ENCODE assay signal across 14 mouse cellular contexts in genomic region chr7:109848867-109849733, GRCm38 (mm10). TPM values are rescaled to one million over a fixed set of nuclear protein-coding genes. Genes with fewer than 3 reads are reported as not detected.
DNase-seq lines count a peak whose midpoint lies in the region; ATAC-seq and TF ChIP-seq lines count a peak whose summit lies in the region.
"Had no signal": no experiment of that assay in that cellular context is flagged by ENCODE, and none has a peak within 500 bp of the region (broad histone marks: within the 10 kb centered on the region; RNA-seq: fewer than 3 reads in every experiment).

No protein-coding gene starts in this region.

- TF ChIP-seq CTCF in heart, adult 2 months (IDR thresholded peaks at IDR 0.05): no peak
- no peak for TF ChIP-seq CTCF in forebrain, postnatal 0 days (IDR thresholded peaks at IDR 0.05; ENCODE audit: low read depth)

- H3K27me3 ChIP-seq in heart, embryonic 13.5 days (replicated peaks): no peaks in the 10 kb centered on the region
- no peaks in the 10 kb centered on the region for H3K27me3 ChIP-seq in heart, adult 2 months (ENCODE audit: control insufficient read depth, insufficient read depth, low read length)
- no peaks in the 10 kb centered on the region for H3K27me3 ChIP-seq in forebrain, postnatal 0 days (ENCODE audit: insufficient read depth, low read length)
- H3K27me3 ChIP-seq in midbrain, embryonic 12.5 days: peaks cover 21% of the 10 kb centered on the region; the same call in 1 of the 2 replicates
- no peaks in the 10 kb centered on the region for H3K27me3 ChIP-seq in intestine, embryonic 16.5 days (replicated peaks; ENCODE audit: control insufficient read depth, insufficient read depth, low read length)
- no peaks in the 10 kb centered on the region for H3K27me3 ChIP-seq in intestine, embryonic 15.5 days (replicated peaks)

- intact Hi-C loops in heart, adult 2 months (cut with DNase I): no loop called here

- TF ChIP-seq POLR2A in heart, adult 2 months (IDR thresholded peaks at IDR 0.05; ENCODE audit: insufficient read depth, low read depth, low read length): no peak

- H3K79me2 ChIP-seq in heart, adult 2 months (replicated peaks; ENCODE audit: control insufficient read depth, insufficient read depth, low read length): no peaks in the 10 kb centered on the region

- peaks cover 47% of the 10 kb centered on the region for H3K4me1 ChIP-seq in heart, embryonic 13.5 days
- no peaks in the 10 kb centered on the region; the same call in 1 of the 2 replicates for H3K4me1 ChIP-seq in heart, adult 2 months (ENCODE audit: control insufficient read depth, insufficient read depth, low read length)
- peaks cover 10% of the 10 kb centered on the region; the same call in 1 of the 2 replicates for H3K4me1 ChIP-seq in forebrain, postnatal 0 days (ENCODE audit: insufficient read depth)
- H3K4me1 ChIP-seq in midbrain, embryonic 12.5 days: peaks cover 25% of the 10 kb centered on the region
- H3K4me1 ChIP-seq in intestine, embryonic 16.5 days (ENCODE audit: control insufficient read depth, insufficient read depth, low read length): peaks cover 12% of the 10 kb centered on the region
- peaks cover 13% of the 10 kb centered on the region for H3K4me1 ChIP-seq in intestine, embryonic 15.5 days (replicated peaks)
- H3K4me1 ChIP-seq: embryonic facial prominence, embryonic 15.5 days had no signal

- no peak for DNase-seq in heart, adult 2 months
- DNase-seq in embryo, embryonic 9.5 days (ENCODE audit: extremely low spot score): peak; percentile 38
- DNase-seq in forebrain, postnatal 0 days: peak; percentile 57
- no peak for DNase-seq in lung, postnatal 25 days (ENCODE audit: low spot score)
- DNase-seq: cerebellum, adult 8-10 months; liver, embryonic 13.5 days; lung, postnatal 36 days; thymus, postnatal 36 days had no signal

- peak overlapping the region; percentile 37; the same call in 1 of the 2 replicates for H3K9ac ChIP-seq in heart, embryonic 13.5 days
- no peak overlapping the region for H3K9ac ChIP-seq in heart, adult 2 months (ENCODE audit: low read depth, low read length)
- no peak overlapping the region for H3K9ac ChIP-seq in forebrain, postnatal 0 days
- 0 out of 2 replicates have a peak overlapping the region, but pooled peaks have one; percentile 37 for H3K9ac ChIP-seq in midbrain, embryonic 12.5 days (replicated peaks)
- no peak overlapping the region for H3K9ac ChIP-seq in intestine, embryonic 16.5 days (ENCODE audit: low read depth, low read length)
- no peak overlapping the region for H3K9ac ChIP-seq in intestine, embryonic 15.5 days
- H3K9ac ChIP-seq: embryonic facial prominence, embryonic 15.5 days; liver, embryonic 13.5 days had no signal

- 26% methylated on average over 11 of the region's 11 CpGs for WGBS in heart, embryonic 13.5 days
- 69% methylated on average over 11 of the region's 11 CpGs for WGBS in heart, adult 2 months
- 30% methylated on average over 11 of the region's 11 CpGs for WGBS in forebrain, postnatal 0 days
- 35% methylated on average over 11 of the region's 11 CpGs for WGBS in midbrain, embryonic 12.5 days
- WGBS in intestine, embryonic 16.5 days: 43% methylated on average over 11 of the region's 11 CpGs
- WGBS in intestine, embryonic 15.5 days: 36% methylated on average over 11 of the region's 11 CpGs

- H3K27ac ChIP-seq in heart, embryonic 13.5 days (replicated peaks): peak overlapping the region; percentile 78
- no peak overlapping the region for H3K27ac ChIP-seq in heart, adult 2 months
- H3K27ac ChIP-seq in forebrain, postnatal 0 days (ENCODE audit: low read depth, low read length): no peak overlapping the region
- H3K27ac ChIP-seq in midbrain, embryonic 12.5 days (replicated peaks): peak overlapping the region; percentile 46
- H3K27ac ChIP-seq in intestine, embryonic 16.5 days (ENCODE audit: low read length): no peak overlapping the region
- no peak overlapping the region for H3K27ac ChIP-seq in intestine, embryonic 15.5 days
- H3K27ac ChIP-seq: embryonic facial prominence, embryonic 15.5 days; liver, embryonic 13.5 days had no signal

- TF ChIP-seq EP300 in heart, adult 2 months (IDR thresholded peaks at IDR 0.05; ENCODE audit: insufficient read depth, low read depth, low read length): no peak

- no peak; the same call in 1 of the 2 replicates for ATAC-seq in heart, embryonic 13.5 days (ENCODE audit: extremely low read depth, insufficient number of reproducible peaks, low FRiP score, low TSS enrichment)
- ATAC-seq in forebrain, postnatal 0 days: peak; percentile 88
- peak; percentile 55; the same call in 1 of the 2 replicates for ATAC-seq in midbrain, embryonic 12.5 days (ENCODE audit: low FRiP score, low read depth)
- no peak for ATAC-seq in intestine, embryonic 16.5 days
- no peak for ATAC-seq in intestine, embryonic 15.5 days

- no peak overlapping the region for H3K4me3 ChIP-seq in heart, embryonic 13.5 days
- no peak overlapping the region for H3K4me3 ChIP-seq in heart, adult 2 months
- H3K4me3 ChIP-seq in forebrain, postnatal 0 days (ENCODE audit: low read depth, low read length): no peak overlapping the region
- H3K4me3 ChIP-seq in midbrain, embryonic 12.5 days: no peak overlapping the region
- H3K4me3 ChIP-seq in intestine, embryonic 16.5 days (ENCODE audit: low read length): no peak overlapping the region
- H3K4me3 ChIP-seq in intestine, embryonic 15.5 days (replicated peaks): no peak overlapping the region
- H3K4me3 ChIP-seq: embryonic facial prominence, embryonic 15.5 days; liver, embryonic 13.5 days had no signal

- H3K9me3 ChIP-seq in heart, embryonic 13.5 days: no peaks in the 10 kb centered on the region
- no peaks in the 10 kb centered on the region for H3K9me3 ChIP-seq in forebrain, postnatal 0 days (ENCODE audit: low read length)
- H3K9me3 ChIP-seq in midbrain, embryonic 12.5 days: no peaks in the 10 kb centered on the region
- H3K9me3 ChIP-seq in intestine, embryonic 16.5 days (ENCODE audit: control insufficient read depth, low read length): no peaks in the 10 kb centered on the region
- H3K9me3 ChIP-seq in intestine, embryonic 15.5 days: no peaks in the 10 kb centered on the region
- H3K9me3 ChIP-seq: embryonic facial prominence, embryonic 15.5 days; liver, embryonic 13.5 days had no signal

- peak overlapping the region; percentile 43 for H3K4me2 ChIP-seq in heart, embryonic 13.5 days
- H3K4me2 ChIP-seq in forebrain, postnatal 0 days (ENCODE audit: low read depth): no peak overlapping the region
- no peak overlapping the region for H3K4me2 ChIP-seq in midbrain, embryonic 12.5 days (replicated peaks)
- no peak overlapping the region for H3K4me2 ChIP-seq in intestine, embryonic 16.5 days (ENCODE audit: low read depth, low read length)
- H3K4me2 ChIP-seq in intestine, embryonic 15.5 days (replicated peaks): no peak overlapping the region
- H3K4me2 ChIP-seq: embryonic facial prominence, embryonic 15.5 days; liver, embryonic 13.5 days had no signal

- no peaks in the 10 kb centered on the region for H3K36me3 ChIP-seq in heart, embryonic 13.5 days
- H3K36me3 ChIP-seq in heart, adult 2 months (ENCODE audit: control insufficient read depth, insufficient read depth, low read length): no peaks in the 10 kb centered on the region
- no peaks in the 10 kb centered on the region for H3K36me3 ChIP-seq in forebrain, postnatal 0 days (ENCODE audit: insufficient read depth)
- no peaks in the 10 kb centered on the region for H3K36me3 ChIP-seq in midbrain, embryonic 12.5 days
- no peaks in the 10 kb centered on the region for H3K36me3 ChIP-seq in intestine, embryonic 16.5 days (ENCODE audit: control insufficient read depth, insufficient read depth, low read length)
- no peaks in the 10 kb centered on the region for H3K36me3 ChIP-seq in intestine, embryonic 15.5 days
- H3K36me3 ChIP-seq: embryonic facial prominence, embryonic 15.5 days; liver, embryonic 13.5 days had no signal

RNA-seq across cellular contexts. Expression of gene Scube2, which starts 16.4 kb away (rescaled TPM):
- 7.6 and 8.6 TPM in 2 replicates for polyA plus RNA-seq in heart, embryonic 13.5 days (2015; fragmentation: Nextera tagmentation; extraction: Ambion mirVana)
- 10 to 100 TPM; 21.0 to 22.1 TPM for total RNA-seq in heart, adult 2 months (2021)
- 14.1 and 26.0 TPM in 2 replicates for polyA plus RNA-seq in heart, adult 2 months (2012; rRNA removed)
- total RNA-seq in forebrain, postnatal 0 days (2014; rRNA removed): 1.8 TPM in 2 replicates
- 0.78 and 1.6 TPM in 2 replicates for polyA plus RNA-seq in forebrain, postnatal 0 days (2015; fragmentation: Nextera tagmentation; extraction: Ambion mirVana)
- 1.7 and 4.7 TPM in 2 replicates for polyA plus RNA-seq in midbrain, embryonic 12.5 days (2016; fragmentation: Nextera tagmentation; extraction: Ambion mirVana)
- 2.5 and 2.9 TPM in 2 replicates for polyA plus RNA-seq in intestine, embryonic 16.5 days (2015; fragmentation: Nextera tagmentation; extraction: Ambion mirVana)
- 1.6 and 1.7 TPM in 2 replicates for polyA plus RNA-seq in intestine, embryonic 15.5 days (2015; fragmentation: Nextera tagmentation; extraction: Ambion mirVana)
- total RNA-seq: hematopoietic stem cell, adult 5-6 weeks had no signal

Comparison
In these comparisons a context has a peak if more than half of its experiments do, and no peak if none do; other contexts are left out.
1. H3K27ac ChIP-seq: peak in heart, embryonic 13.5 days (single experiment) and midbrain, embryonic 12.5 days (single experiment); none in heart, adult 2 months (single experiment), forebrain, postnatal 0 days (single experiment), intestine, embryonic 16.5 days (single experiment) and intestine, embryonic 15.5 days (single experiment).
2. H3K9ac ChIP-seq: peak in heart, embryonic 13.5 days (single experiment) and midbrain, embryonic 12.5 days (single experiment); none in heart, adult 2 months (single experiment), forebrain, postnatal 0 days (single experiment), intestine, embryonic 16.5 days (single experiment) and intestine, embryonic 15.5 days (single experiment).
3. ATAC-seq: peak in forebrain, postnatal 0 days (single experiment) and midbrain, embryonic 12.5 days (single experiment); none in heart, embryonic 13.5 days (single experiment), intestine, embryonic 16.5 days (single experiment) and intestine, embryonic 15.5 days (single experiment).
4. DNase-seq: peak in embryo, embryonic 9.5 days (single experiment) and forebrain, postnatal 0 days (single experiment); none in heart, adult 2 months (0 of 2) and lung, postnatal 25 days (single experiment).